Mouse (Mus musculus): Measurements from ENCODE around the gene Ripk3.

DNA sequence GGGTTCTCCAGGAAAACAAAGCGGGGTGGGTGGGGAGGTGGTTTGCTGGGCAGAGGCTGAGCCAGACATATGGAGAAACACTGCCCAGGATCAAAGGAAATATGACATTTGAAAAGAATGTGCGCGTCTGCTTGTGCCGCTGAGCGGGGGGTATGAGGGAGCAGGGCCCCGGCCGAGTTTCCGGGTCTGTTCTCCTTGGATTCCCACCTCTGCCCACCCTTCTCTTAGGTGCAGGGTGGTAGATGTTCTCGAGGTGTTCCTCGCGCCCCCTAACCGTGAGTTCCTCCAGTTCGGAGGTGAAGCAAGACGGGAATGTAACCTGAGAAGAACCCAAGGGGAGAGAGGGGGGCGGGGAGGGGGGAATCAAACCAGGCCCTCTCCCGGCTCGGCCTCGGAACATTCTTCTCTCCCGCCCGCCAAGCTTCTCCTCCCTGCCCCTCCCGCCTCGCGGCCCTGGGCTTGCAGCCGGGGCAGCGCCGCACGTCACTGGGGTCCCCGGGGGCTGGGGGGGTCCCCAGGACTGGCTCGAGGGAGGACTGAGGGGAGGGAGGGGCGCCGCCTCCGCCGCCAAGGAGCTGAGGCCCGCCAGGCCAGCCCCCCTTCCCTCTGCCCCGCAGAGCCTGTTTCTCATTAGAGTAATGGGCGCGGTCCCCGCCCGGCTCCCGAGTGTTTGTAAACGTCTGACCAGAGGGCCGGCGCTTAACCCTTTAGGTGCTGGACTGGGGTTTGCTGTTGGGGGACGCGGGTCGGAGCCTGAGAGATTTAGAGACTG lies 34.5 kb upstream of the Ripk3 start, which contains the start of gene Nfatc4:
- TF ChIP-seq CTCF (IDR thresholded peaks at IDR 0.05; ENCODE audit: insufficient read depth, low read length), result no peak
- TF ChIP-seq POLR2A (IDR thresholded peaks at IDR 0.05; ENCODE audit: borderline replicate concordance, extremely low read depth, low read depth, low read length), result peak; percentile 50; the same call in 1 of the 2 replicates

Data from lung, adult 2 months (tissue).